Mouse (Mus musculus): ENCODE data around the gene Tfeb. TPM values are rescaled to one million over a fixed set of nuclear protein-coding genes. Genes with fewer than 3 reads are reported as not detected.

Tfeb gene
- 23.5 TPM for polyA plus RNA-seq (2017; shearing (Covaris generic))

DNA sequence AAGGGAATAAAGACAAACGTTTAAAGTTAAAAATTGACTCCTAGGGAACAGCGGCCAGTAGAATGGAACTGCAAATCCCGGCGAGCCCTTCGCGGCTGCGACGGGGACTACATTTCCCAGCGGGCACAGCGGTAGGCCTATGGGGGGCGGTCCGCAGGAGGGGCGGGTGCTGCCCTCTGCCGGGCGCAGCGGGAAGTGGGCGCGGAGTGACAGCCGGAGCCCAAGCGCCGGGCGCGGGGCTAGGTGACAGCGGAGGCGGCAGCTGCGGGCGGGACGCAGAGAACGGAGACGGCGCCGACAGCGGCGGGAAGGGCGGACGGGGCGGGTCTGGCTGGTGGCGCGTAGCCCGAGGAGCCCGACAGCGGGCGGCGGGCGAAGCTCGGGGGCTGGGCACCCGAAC is at the start of gene Tfeb:
Tfeb (plus strand) TSS at position 175 of the 400 bp plus-strand sequence.

DNA sequence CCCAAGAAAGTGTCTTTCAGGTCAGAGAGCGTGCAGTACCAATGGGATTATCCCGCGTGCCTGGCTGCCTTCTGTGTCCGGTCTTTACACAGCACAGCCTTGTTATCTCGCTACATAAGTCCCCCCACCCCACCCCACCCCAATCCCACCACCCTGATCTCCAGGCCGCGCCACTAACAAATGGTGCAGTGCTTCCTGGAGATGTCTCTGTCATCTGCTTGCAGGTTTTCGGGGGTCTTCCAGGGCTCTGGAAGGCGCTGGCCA is 48.6 kb upstream of the Tfeb start, which contains the start of gene Tomm6:
Tomm6 (minus strand) TSS at position 43 of the 264 bp plus-strand sequence.

DNA sequence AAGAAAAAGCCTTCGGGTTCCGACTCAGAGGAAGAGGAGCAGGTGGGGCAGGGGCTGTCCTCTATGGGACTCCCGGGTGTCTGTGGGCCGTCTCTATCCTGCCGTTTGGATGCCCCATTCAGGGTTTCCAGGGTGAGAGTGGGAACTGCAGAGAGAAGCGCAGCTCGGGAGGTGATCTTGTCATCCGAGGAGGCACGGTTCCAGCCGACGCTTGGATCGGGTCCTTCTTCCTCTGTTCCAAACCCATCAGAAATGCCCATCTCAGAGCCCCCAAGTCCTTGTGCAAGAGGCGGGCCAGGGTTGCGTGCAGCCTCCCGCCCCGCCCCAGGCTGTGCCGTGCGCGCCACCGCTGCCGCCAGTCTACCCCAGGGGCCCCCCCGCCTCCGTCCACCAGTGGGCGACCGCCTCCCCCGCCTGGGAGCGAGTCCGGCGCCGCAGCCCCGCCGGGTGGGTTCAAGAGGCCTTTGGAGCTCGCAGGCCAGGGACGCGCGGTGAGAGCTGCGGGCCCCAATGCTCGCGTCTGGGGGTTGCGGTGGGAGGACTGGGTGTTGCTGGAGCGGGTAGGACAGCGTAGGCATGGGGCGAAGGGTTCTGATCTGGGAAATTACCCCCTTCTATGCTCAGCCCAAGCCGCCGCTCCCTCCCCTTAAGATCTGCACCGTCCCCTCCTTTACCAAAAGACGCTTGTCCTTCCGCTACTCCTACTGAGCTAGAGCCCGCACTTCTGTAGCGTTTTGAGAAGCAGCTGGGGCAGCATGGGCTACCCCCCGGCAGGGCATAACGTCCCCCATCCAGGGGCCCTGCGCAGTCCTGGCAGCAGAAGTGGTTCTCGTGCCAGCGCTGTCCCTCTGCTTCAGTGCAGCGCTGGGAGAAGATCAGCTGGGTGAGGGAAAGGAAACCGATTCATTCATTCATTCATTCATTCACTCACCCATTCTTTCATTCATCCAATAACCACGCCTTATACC is 47.9 kb upstream of the Tfeb start, which contains the start of gene Frs3:
Frs3 (plus strand) TSS at position 423 of the 968 bp plus-strand sequence.

DNA sequence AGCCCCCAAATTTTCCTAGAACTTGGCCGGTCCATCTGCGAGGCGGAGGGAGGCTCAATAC is 42.6 kb upstream of the Tfeb start, which contains the start of gene Gm21981:
Gm21981 (minus strand) TSS at position 14 of the 61 bp plus-strand sequence.

DNA sequence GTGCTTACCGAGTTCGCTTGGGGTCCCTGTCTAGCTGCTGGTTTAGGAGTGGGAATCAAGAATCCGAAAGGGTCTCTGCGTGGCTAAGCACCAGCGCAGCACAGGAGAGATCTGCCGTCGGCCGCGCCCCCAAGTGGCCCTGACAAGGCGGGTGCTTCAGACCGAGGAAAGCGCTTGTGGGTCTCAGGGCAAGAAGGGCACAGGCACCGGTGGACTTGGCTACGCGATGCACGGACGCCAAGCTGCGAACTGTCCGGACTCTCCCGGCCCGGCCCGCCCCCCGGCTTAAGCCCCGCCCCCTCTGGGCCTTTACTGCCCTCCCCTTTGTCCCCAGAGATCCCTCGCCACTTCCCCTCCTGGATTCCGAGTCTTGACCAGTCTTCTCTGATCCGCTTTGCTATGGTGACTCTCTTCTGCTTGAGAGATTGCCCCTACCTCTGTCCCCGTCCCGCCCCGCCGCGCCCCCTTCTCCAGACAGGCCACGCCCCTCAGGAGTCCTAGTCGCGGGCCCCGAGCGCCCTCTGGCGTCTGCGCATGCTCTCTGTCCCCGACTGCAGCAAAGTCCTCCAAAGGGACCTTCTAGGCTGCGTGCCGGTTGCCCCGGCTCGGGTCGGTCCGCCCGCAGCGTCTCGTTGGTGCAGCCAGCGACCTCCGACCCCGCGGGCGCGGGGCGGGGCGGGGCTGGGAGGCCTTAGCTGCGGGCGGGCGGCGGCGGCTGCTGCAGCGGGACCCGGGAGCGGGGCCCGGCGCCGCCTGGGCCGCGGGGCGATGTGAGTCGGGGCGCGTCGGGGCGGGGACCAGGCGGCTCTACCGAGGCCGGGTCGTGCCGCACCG is 42.1 kb upstream of the Tfeb start, which contains the start of gene Prickle4:
Prickle4 (minus strand) TSS at position 234 of the 834 bp plus-strand sequence.

DNA sequence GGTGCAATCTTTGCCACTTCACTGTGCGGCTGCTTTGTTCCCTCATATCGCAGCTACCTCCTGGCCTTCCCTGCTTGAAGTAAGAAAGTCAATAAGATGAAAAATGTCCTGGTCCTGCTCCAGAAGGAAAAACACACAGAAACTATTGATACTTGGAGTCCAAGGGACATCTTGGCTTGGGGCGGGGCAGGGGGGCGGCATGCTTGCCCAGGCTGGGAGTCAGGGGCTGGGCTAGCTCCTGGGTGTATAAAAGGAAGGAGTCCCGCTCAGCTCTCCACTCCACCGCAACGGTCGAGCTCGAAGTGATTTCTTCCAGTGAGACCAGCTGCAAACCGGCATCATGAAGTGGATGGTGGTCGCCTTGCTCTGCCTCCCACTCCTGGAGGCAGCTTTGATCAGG is 10.3 kb upstream of the Tfeb start, which contains the start of gene Pgc:
Pgc (plus strand) TSS at position 277 of the 400 bp plus-strand sequence.

DNA sequence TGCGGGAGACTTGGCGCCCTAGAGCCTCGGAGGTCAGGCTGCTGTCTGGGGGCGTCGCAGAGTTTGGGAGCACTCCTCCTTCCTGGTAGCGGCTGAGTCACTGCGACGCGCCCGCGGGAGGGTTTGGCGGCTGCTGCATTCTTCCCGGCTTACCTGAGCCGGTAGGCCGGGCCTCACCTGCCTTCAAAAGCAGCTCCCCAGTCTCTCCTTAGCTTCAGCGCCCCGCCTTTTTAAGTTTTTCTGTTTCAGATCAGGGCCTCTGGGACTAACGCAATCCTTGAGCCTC is 97.6 kb downstream of the Tfeb start, which contains the start of gene Mdfi:
Mdfi (minus strand) TSS at position 210 of the 286 bp plus-strand sequence.

Other genes starting within 250 kb of the Tfeb start
- 52.6 TPM for gene Taf8, start 234.7 kb upstream of the Tfeb start, polyA plus RNA-seq (2017; shearing (Covaris generic))
- 245 TPM for gene Ccnd3, start 232.0 kb upstream of the Tfeb start, polyA plus RNA-seq (2017; shearing (Covaris generic))
- 30.8 TPM for gene Bysl, start 125.5 kb upstream of the Tfeb start, polyA plus RNA-seq (2017; shearing (Covaris generic))
- 53.4 TPM for gene Med20, start 125.4 kb upstream of the Tfeb start, polyA plus RNA-seq (2017; shearing (Covaris generic))
- 1.6 TPM for gene Gm20517, start 125.4 kb upstream of the Tfeb start, polyA plus RNA-seq (2017; shearing (Covaris generic))
- 3.2 TPM for gene Usp49, start 106.3 kb upstream of the Tfeb start, polyA plus RNA-seq (2017; shearing (Covaris generic))
- gene Tomm6, start 48.6 kb upstream of the Tfeb start, polyA plus RNA-seq (2017; shearing (Covaris generic)) = 201 TPM
- 0.46 TPM for gene Frs3, start 48.0 kb upstream of the Tfeb start, polyA plus RNA-seq (2017; shearing (Covaris generic))
- gene Gm21981, start 42.6 kb upstream of the Tfeb start, polyA plus RNA-seq (2017; shearing (Covaris generic)) = not detected
- not detected for gene Prickle4, start 42.3 kb upstream of the Tfeb start, polyA plus RNA-seq (2017; shearing (Covaris generic))
- gene Pgc, start 10.2 kb upstream of the Tfeb start, polyA plus RNA-seq (2017; shearing (Covaris generic)) = not detected
- not detected for gene Mdfi, start 97.7 kb downstream of the Tfeb start, polyA plus RNA-seq (2017; shearing (Covaris generic))
- 18.6 TPM for gene Foxp4, start 187.6 kb downstream of the Tfeb start, polyA plus RNA-seq (2017; shearing (Covaris generic))